Mouse (Mus musculus) hindbrain, embryonic 11.5 days (tissue): ENCODE measurements around the gene Lypd6b. TPM values are rescaled to one million over a fixed set of nuclear protein-coding genes. Genes with fewer than 3 reads are reported as not detected.

Source experiments
- ATAC-seq: fragments of 200-750 bp; cut with Nextera tagmentation; 2 replicates; pipeline ENCODE4 v1.8.0; 2017; ENCODE audit warnings: mild to moderate bottlenecking, moderate TSS enrichment, moderate library complexity; ENCODE audit not compliant: low FRiP score
- DNase-seq: peaks from one replicate; pipeline ENCODE4 v3.0.0-alpha.2; 2015; ENCODE audit warnings: low spot score
- H3K27ac ChIP-seq: fragments of 300-500 bp; sonication (generic); 2 replicates; pipeline ENCODE4 v1.5.1; 2014; ENCODE audit warnings: mild to moderate bottlenecking, low read depth, low read length
- H3K27me3 ChIP-seq: fragments of 300-500 bp; sonication (generic); 2 replicates; pipeline ENCODE4 v1.6.1; 2014; ENCODE audit warnings: mild to moderate bottlenecking, low read length, moderate library complexity, mixed read lengths; ENCODE audit not compliant: control insufficient read depth, insufficient read depth
- H3K36me3 ChIP-seq: fragments of 300-500 bp; sonication (generic); 2 replicates; pipeline ENCODE4 v1.6.1; 2014; ENCODE audit warnings: mild to moderate bottlenecking, low read length, moderate library complexity, mixed read lengths; ENCODE audit not compliant: control insufficient read depth, insufficient read depth
- H3K4me1 ChIP-seq: fragments of 300-500 bp; sonication (generic); replicated peaks from 2 replicates; pipeline ENCODE4 v1.6.1; 2014; ENCODE audit warnings: low read length, mixed read lengths; ENCODE audit not compliant: control insufficient read depth, insufficient read depth
- H3K4me2 ChIP-seq: fragments of 300-500 bp; sonication (generic); replicated peaks from 2 replicates; pipeline ENCODE4 v1.6.1; 2014; ENCODE audit warnings: mild to moderate bottlenecking, low read depth, low read length
- H3K4me3 ChIP-seq: fragments of 300-500 bp; sonication (generic); 2 replicates; pipeline ENCODE4 v1.5.1; 2014; ENCODE audit warnings: low read depth, low read length
- H3K9ac ChIP-seq: fragments of 300-500 bp; sonication (generic); 2 replicates; pipeline ENCODE4 v1.6.1; 2014; ENCODE audit warnings: low read depth, low read length
- H3K9me3 ChIP-seq: fragments of 300-500 bp; sonication (generic); 2 replicates; pipeline ENCODE4 v1.6.1; 2016; ENCODE audit warnings: low read length; ENCODE audit not compliant: control insufficient read depth
- WGBS: fragments of 180-500 bp; shearing (Covaris S2); extraction: QIAGEN DNeasy Blood & Tissue Kit; methylation state at CpG from one replicate; pipeline ENCODE4 v1.1.7; 2014; 5-methylcytosine and 5-hydroxymethylcytosine counted together
- polyA plus RNA-seq: library from polyadenylated mRNA; unstranded; fragments of >200 nt; fragmentation: Nextera tagmentation; extraction: Ambion mirVana; gene quantifications from 2 replicates; pipeline ENCODE4 v1.2.1, GENCODE M21; 2014

The Lypd6b gene
- polyA plus RNA-seq, 1 experiment from 2014 or later = 2.1 TPM

GRCm38 (mm10) chr2:49921948-49922347 is 134.5 kb downstream of the Lypd6b start:
- H3K9me3 ChIP-seq = no peaks in the 10 kb centered on the region
- DNase-seq (no peak), ATAC-seq (no peak)
- H3K27ac ChIP-seq = no peak overlapping the region
- H3K27me3 ChIP-seq = no peaks in the 10 kb centered on the region
- H3K36me3 ChIP-seq = no peaks in the 10 kb centered on the region
- no peak overlapping the region for H3K4me2 ChIP-seq
- H3K4me3 ChIP-seq = no peak overlapping the region
- H3K4me1 ChIP-seq = no peaks in the 10 kb centered on the region
- H3K9ac ChIP-seq = no peak overlapping the region
- WGBS = 65% methylated on average over 8 of the region's 8 CpGs

- H3K9ac ChIP-seq = no peak overlapping the region
- no peak for DNase-seq
- no peak overlapping the region for H3K27ac ChIP-seq
- WGBS = 73% methylated on average over 4 of the region's 4 CpGs
- ATAC-seq = no peak
- H3K4me1 ChIP-seq = no peaks in the 10 kb centered on the region
- H3K4me3 ChIP-seq = no peak overlapping the region
- no peaks in the 10 kb centered on the region for H3K36me3 ChIP-seq
- no peak overlapping the region for H3K4me2 ChIP-seq
- no peaks in the 10 kb centered on the region for H3K27me3 ChIP-seq
- no peaks in the 10 kb centered on the region for H3K9me3 ChIP-seq
Observed at GRCm38 (mm10) chr2:49922810-49923209, 135.3 kb downstream of the Lypd6b start.

- DNase-seq = no peak
- 78% methylated on average over 5 of the region's 5 CpGs for WGBS
- H3K27me3 ChIP-seq = no peaks in the 10 kb centered on the region
- H3K27ac ChIP-seq = no peak overlapping the region
- H3K36me3 ChIP-seq = no peaks in the 10 kb centered on the region
- H3K4me3 ChIP-seq = no peak overlapping the region
- H3K9ac ChIP-seq = no peak overlapping the region
- no peaks in the 10 kb centered on the region for H3K9me3 ChIP-seq
- H3K4me1 ChIP-seq = no peaks in the 10 kb centered on the region
- ATAC-seq = no peak
- no peak overlapping the region for H3K4me2 ChIP-seq
Observed at GRCm38 (mm10) chr2:49926186-49926585, 138.7 kb downstream of the Lypd6b start.

- H3K9me3 ChIP-seq = no peaks in the 10 kb centered on the region
- no peak for DNase-seq
- no peak overlapping the region for H3K9ac ChIP-seq
- no peaks in the 10 kb centered on the region for H3K4me1 ChIP-seq
- H3K4me2 ChIP-seq = no peak overlapping the region
- H3K27ac ChIP-seq = no peak overlapping the region
- no peak overlapping the region for H3K4me3 ChIP-seq
- ATAC-seq = no peak
- no peaks in the 10 kb centered on the region for H3K36me3 ChIP-seq
- H3K27me3 ChIP-seq = no peaks in the 10 kb centered on the region
- WGBS = 73% methylated on average over 1 of the region's 1 CpGs
Observed at GRCm38 (mm10) chr2:49927362-49927761, 139.9 kb downstream of the Lypd6b start.

GRCm38 (mm10) chr2:49929931-49930330 is 142.4 kb downstream of the Lypd6b start:
- no peak overlapping the region for H3K9ac ChIP-seq
- H3K36me3 ChIP-seq = no peaks in the 10 kb centered on the region
- WGBS = 79% methylated on average over 3 of the region's 3 CpGs
- H3K9me3 ChIP-seq = no peaks in the 10 kb centered on the region
- no peak for ATAC-seq
- H3K4me2 ChIP-seq = no peak overlapping the region
- DNase-seq = no peak
- H3K4me3 ChIP-seq = no peak overlapping the region
- H3K27me3 ChIP-seq = no peaks in the 10 kb centered on the region
- no peak overlapping the region for H3K27ac ChIP-seq
- no peaks in the 10 kb centered on the region for H3K4me1 ChIP-seq

GRCm38 (mm10) chr2:49937621-49938020 is 150.1 kb downstream of the Lypd6b start:
- Histone ChIP-seq H3K9ac (no peak overlapping the region), H3K9me3 (no peaks in the 10 kb centered on the region), H3K27ac (no peak overlapping the region), H3K4me3 (no peak overlapping the region), H3K36me3 (no peaks in the 10 kb centered on the region), H3K4me1 (no peaks in the 10 kb centered on the region), H3K27me3 (no peaks in the 10 kb centered on the region), H3K4me2 (no peak overlapping the region)
- DNase-seq (no peak), ATAC-seq (no peak)
- whole genome bisulfite sequencing = 85% methylated on average over 13 of the region's 13 CpGs

- no peak overlapping the region for H3K4me3 ChIP-seq
- H3K36me3 ChIP-seq = no peaks in the 10 kb centered on the region
- DNase-seq (no peak), ATAC-seq (no peak)
- no peaks in the 10 kb centered on the region for H3K9me3 ChIP-seq
- no peaks in the 10 kb centered on the region for H3K4me1 ChIP-seq
- H3K9ac ChIP-seq = no peak overlapping the region
- H3K27me3 ChIP-seq = no peaks in the 10 kb centered on the region
- no peak overlapping the region for H3K4me2 ChIP-seq
- no peak overlapping the region for H3K27ac ChIP-seq
- WGBS = 85% methylated on average over 8 of the region's 8 CpGs
Observed at GRCm38 (mm10) chr2:49938246-49938645, 150.8 kb downstream of the Lypd6b start.

GRCm38 (mm10) chr2:49940372-49940771 is 152.9 kb downstream of the Lypd6b start:
- ATAC-seq (no peak), DNase-seq (no peak)
- WGBS = 87% methylated on average over 6 of the region's 6 CpGs
- H3K27ac ChIP-seq = no peak overlapping the region
- no peaks in the 10 kb centered on the region for H3K27me3 ChIP-seq
- no peaks in the 10 kb centered on the region for H3K4me1 ChIP-seq
- no peaks in the 10 kb centered on the region for H3K36me3 ChIP-seq
- no peak overlapping the region for H3K4me3 ChIP-seq
- H3K9ac ChIP-seq = no peak overlapping the region
- H3K4me2 ChIP-seq = no peak overlapping the region
- H3K9me3 ChIP-seq = no peaks in the 10 kb centered on the region

- Histone ChIP-seq H3K27me3 (no peaks in the 10 kb centered on the region), H3K4me1 (no peaks in the 10 kb centered on the region), H3K27ac (no peak overlapping the region), H3K36me3 (no peaks in the 10 kb centered on the region), H3K4me3 (no peak overlapping the region), H3K4me2 (no peak overlapping the region), H3K9me3 (no peaks in the 10 kb centered on the region), H3K9ac (no peak overlapping the region)
- no peak for ATAC-seq
- DNase-seq = no peak
- 71% methylated on average over 5 of the region's 5 CpGs for WGBS
Observed at GRCm38 (mm10) chr2:49942100-49942499, 154.6 kb downstream of the Lypd6b start.
